Mouse (Mus musculus) stomach, embryonic 14.5 days (tissue): ENCODE measurements around the gene Cdh13. TPM values are rescaled to one million over a fixed set of nuclear protein-coding genes. Genes with fewer than 3 reads are reported as not detected.

Source experiments
- ATAC-seq: fragments of 200-750 bp; cut with Nextera tagmentation; 2 replicates; pipeline ENCODE4 v1.8.0; 2017; ENCODE audit warnings: low read depth, moderate TSS enrichment; ENCODE audit not compliant: insufficient number of reproducible peaks, insufficient read depth, low FRiP score
- H3K27ac ChIP-seq: fragments of 300-500 bp; sonication (generic); 2 replicates; pipeline ENCODE4 v1.5.1; 2014; ENCODE audit warnings: mild to moderate bottlenecking, low read length, moderate library complexity, mixed read lengths
- H3K27me3 ChIP-seq: fragments of 300-500 bp; sonication (generic); 2 replicates; pipeline ENCODE4 v1.6.1; 2014; ENCODE audit warnings: low read length, control low read depth, mixed read lengths; ENCODE audit not compliant: control insufficient read depth, insufficient read depth
- H3K36me3 ChIP-seq: fragments of 300-500 bp; sonication (generic); 2 replicates; pipeline ENCODE4 v1.6.1; 2014; ENCODE audit warnings: mild to moderate bottlenecking, control low read depth, low read length, moderate library complexity, mixed read lengths; ENCODE audit not compliant: control insufficient read depth, insufficient read depth
- H3K4me1 ChIP-seq: fragments of 300-500 bp; sonication (generic); 2 replicates; pipeline ENCODE4 v1.6.1; 2014; ENCODE audit warnings: low read length, control low read depth, mixed read lengths; ENCODE audit not compliant: control insufficient read depth, insufficient read depth
- H3K4me2 ChIP-seq: fragments of 300-500 bp; sonication (generic); replicated peaks from 2 replicates; pipeline ENCODE4 v1.6.1; 2014; ENCODE audit warnings: low read depth, low read length, control low read depth
- H3K4me3 ChIP-seq: fragments of 300-500 bp; sonication (generic); 2 replicates; pipeline ENCODE4 v1.5.1; 2014; ENCODE audit warnings: low read depth, low read length, control low read depth
- H3K9ac ChIP-seq: fragments of 300-500 bp; sonication (generic); replicated peaks from 2 replicates; pipeline ENCODE4 v1.6.1; 2014; ENCODE audit warnings: low read depth, mild to moderate bottlenecking, control low read depth, low read length, moderate library complexity, mixed read lengths
- H3K9me3 ChIP-seq: fragments of 300-500 bp; sonication (generic); 2 replicates; pipeline ENCODE4 v1.6.1; 2016; ENCODE audit warnings: low read depth, low read length, control low read depth; ENCODE audit not compliant: control insufficient read depth
- WGBS: fragments of 180-500 bp; shearing (Covaris S2); extraction: QIAGEN DNeasy Blood & Tissue Kit; methylation state at CpG from one replicate; pipeline ENCODE4 v1.1.7; 2014; 5-methylcytosine and 5-hydroxymethylcytosine counted together
- polyA plus RNA-seq: library from polyadenylated mRNA; unstranded; fragments of >200 nt; fragmentation: Nextera tagmentation; extraction: Ambion mirVana; gene quantifications from 2 replicates; pipeline ENCODE4 v1.2.1, GENCODE M21; 2014

Cdh13 gene
- polyA plus RNA-seq, 1 experiment from 2014 or later, result 17.6 TPM

- H3K4me2 ChIP-seq, result no peak overlapping the region
- H3K9me3 ChIP-seq, result no peaks in the 10 kb centered on the region
- 37% methylated on average over 5 of the region's 5 CpGs for WGBS
- ATAC-seq, result no peak
- H3K27ac ChIP-seq, result no peak overlapping the region
- H3K4me3 ChIP-seq, result no peak overlapping the region
- no peaks in the 10 kb centered on the region for H3K27me3 ChIP-seq
- no peak overlapping the region for H3K9ac ChIP-seq
- no peaks in the 10 kb centered on the region for H3K36me3 ChIP-seq
- H3K4me1 ChIP-seq, result no peaks in the 10 kb centered on the region
Measured at GRCm38 (mm10) chr8:118539559-118539819, 256.0 kb downstream of the Cdh13 start.

DNA sequence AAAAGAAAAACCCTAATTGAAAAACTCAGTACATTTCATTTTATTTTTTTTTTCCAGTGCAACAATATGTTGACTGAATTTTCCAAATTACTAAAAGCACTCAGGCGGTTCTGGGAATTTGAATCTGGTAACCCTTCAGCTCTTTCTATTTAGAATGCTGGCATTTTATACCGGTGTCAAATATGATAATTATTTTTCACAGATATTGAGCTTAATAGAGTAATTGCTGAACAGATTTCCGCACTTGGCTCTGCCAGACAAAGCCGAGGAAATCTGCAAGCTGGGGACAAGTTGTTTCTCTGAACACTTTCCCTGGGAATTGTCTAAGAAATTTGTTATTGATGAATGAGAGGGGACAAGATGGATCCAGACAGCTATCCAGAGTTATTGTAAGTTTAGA is 256.4 kb downstream of the Cdh13 start:
- H3K4me2 ChIP-seq, result no peak overlapping the region
- H3K36me3 ChIP-seq, result no peaks in the 10 kb centered on the region
- no peaks in the 10 kb centered on the region for H3K9me3 ChIP-seq
- no peaks in the 10 kb centered on the region for H3K4me1 ChIP-seq
- ATAC-seq, result no peak
- H3K27me3 ChIP-seq, result no peaks in the 10 kb centered on the region
- 83% methylated on average over 4 of the region's 4 CpGs for WGBS
- no peak overlapping the region for H3K4me3 ChIP-seq
- no peak overlapping the region for H3K27ac ChIP-seq
- no peak overlapping the region for H3K9ac ChIP-seq

DNA sequence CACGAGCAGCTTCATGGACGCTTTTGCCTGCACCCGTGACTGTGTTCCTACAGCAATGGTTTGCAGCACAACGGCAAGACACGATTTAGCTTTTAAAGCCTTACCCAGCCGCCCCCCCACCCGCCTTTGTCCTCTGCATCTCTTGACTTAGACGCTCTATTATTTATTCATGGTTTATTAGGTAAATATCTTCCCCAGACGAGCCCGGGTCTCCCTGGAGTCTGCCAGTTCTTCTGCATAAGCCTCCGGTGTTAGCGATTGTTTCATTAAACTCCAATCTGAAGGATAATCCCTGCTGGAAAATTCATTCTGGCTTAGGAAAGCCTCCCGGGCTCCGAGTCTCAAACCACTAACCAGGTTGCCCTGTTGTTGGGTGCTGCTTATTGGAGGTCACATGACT is 268.9 kb downstream of the Cdh13 start:
- Histone ChIP-seq H3K36me3 (no peaks in the 10 kb centered on the region), H3K27me3 (no peaks in the 10 kb centered on the region), H3K4me3 (no peak overlapping the region), H3K9me3 (no peaks in the 10 kb centered on the region), H3K4me1 (no peaks in the 10 kb centered on the region), H3K9ac (no peak overlapping the region), H3K27ac (no peak overlapping the region), H3K4me2 (no peak overlapping the region)
- WGBS, result 81% methylated on average over 14 of the region's 14 CpGs
- ATAC-seq, result no peak

GRCm38 (mm10) chr8:118552842-118553241 is 269.3 kb downstream of the Cdh13 start:
- Histone ChIP-seq H3K4me2 (no peak overlapping the region), H3K4me1 (no peaks in the 10 kb centered on the region), H3K27me3 (no peaks in the 10 kb centered on the region), H3K4me3 (no peak overlapping the region), H3K9me3 (no peaks in the 10 kb centered on the region), H3K9ac (no peak overlapping the region), H3K27ac (no peak overlapping the region), H3K36me3 (no peaks in the 10 kb centered on the region)
- WGBS, result 75% methylated on average over 4 of the region's 4 CpGs
- ATAC-seq, result no peak

DNA sequence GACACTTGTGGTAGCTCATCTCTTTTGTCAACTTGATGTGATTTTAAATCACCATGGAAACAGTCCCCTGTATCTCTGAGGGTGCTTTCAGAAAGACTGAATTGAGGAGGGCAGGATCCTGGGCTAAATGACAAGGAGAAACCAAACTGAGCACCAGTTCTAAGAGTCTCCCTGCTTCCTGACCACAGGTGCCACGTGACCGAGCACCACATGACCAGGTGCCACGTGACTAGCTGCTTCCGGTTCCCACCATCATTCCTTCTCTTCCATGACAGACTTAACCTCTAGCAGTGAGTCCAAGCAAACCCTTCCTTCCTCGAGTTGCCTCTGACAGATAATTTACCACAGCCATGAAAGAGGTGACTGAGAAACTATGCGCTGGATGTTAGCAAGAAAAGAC is 280.5 kb downstream of the Cdh13 start:
- ATAC-seq, result no peak
- no peak overlapping the region for H3K27ac ChIP-seq
- H3K4me3 ChIP-seq, result no peak overlapping the region
- H3K9ac ChIP-seq, result no peak overlapping the region
- WGBS, result 69% methylated on average over 6 of the region's 6 CpGs
- no peaks in the 10 kb centered on the region for H3K9me3 ChIP-seq
- H3K27me3 ChIP-seq, result no peaks in the 10 kb centered on the region
- H3K4me2 ChIP-seq, result no peak overlapping the region
- peaks cover 3% of the 10 kb centered on the region; the same call in 1 of the 2 replicates for H3K4me1 ChIP-seq
- H3K36me3 ChIP-seq, result no peaks in the 10 kb centered on the region

- 89% methylated on average over 5 of the region's 5 CpGs for WGBS
- H3K4me1 ChIP-seq, result no peaks in the 10 kb centered on the region
- H3K9me3 ChIP-seq, result no peaks in the 10 kb centered on the region
- H3K27ac ChIP-seq, result no peak overlapping the region
- H3K4me2 ChIP-seq, result no peak overlapping the region
- no peak for ATAC-seq
- H3K27me3 ChIP-seq, result no peaks in the 10 kb centered on the region
- no peak overlapping the region for H3K4me3 ChIP-seq
- no peaks in the 10 kb centered on the region for H3K36me3 ChIP-seq
- H3K9ac ChIP-seq, result no peak overlapping the region
Measured at GRCm38 (mm10) chr8:118565186-118565585, 281.7 kb downstream of the Cdh13 start.

GRCm38 (mm10) chr8:118565887-118566747 is 282.6 kb downstream of the Cdh13 start:
- ATAC-seq, result no peak
- H3K27ac ChIP-seq, result no peak overlapping the region
- no peak overlapping the region for H3K4me2 ChIP-seq

GRCm38 (mm10) chr8:118569366-118569765 is 285.8 kb downstream of the Cdh13 start:
- H3K36me3 ChIP-seq, result no peaks in the 10 kb centered on the region
- H3K27ac ChIP-seq, result no peak overlapping the region
- no peaks in the 10 kb centered on the region for H3K27me3 ChIP-seq
- H3K9ac ChIP-seq, result no peak overlapping the region
- WGBS, result 71% methylated on average over 8 of the region's 8 CpGs
- no peak for ATAC-seq
- H3K9me3 ChIP-seq, result no peaks in the 10 kb centered on the region
- no peaks in the 10 kb centered on the region for H3K4me1 ChIP-seq
- no peak overlapping the region for H3K4me2 ChIP-seq
- no peak overlapping the region for H3K4me3 ChIP-seq

More at GRCm38 (mm10) chr8:118565887-118566747, 282.6 kb downstream of the Cdh13 start:
- H3K9ac ChIP-seq, result no peak overlapping the region
- no peak overlapping the region for H3K4me3 ChIP-seq
- no peaks in the 10 kb centered on the region for H3K36me3 ChIP-seq
- no peaks in the 10 kb centered on the region for H3K4me1 ChIP-seq
- no peaks in the 10 kb centered on the region for H3K9me3 ChIP-seq
- WGBS, result 61% methylated on average over 6 of the region's 6 CpGs
- no peaks in the 10 kb centered on the region for H3K27me3 ChIP-seq

DNA sequence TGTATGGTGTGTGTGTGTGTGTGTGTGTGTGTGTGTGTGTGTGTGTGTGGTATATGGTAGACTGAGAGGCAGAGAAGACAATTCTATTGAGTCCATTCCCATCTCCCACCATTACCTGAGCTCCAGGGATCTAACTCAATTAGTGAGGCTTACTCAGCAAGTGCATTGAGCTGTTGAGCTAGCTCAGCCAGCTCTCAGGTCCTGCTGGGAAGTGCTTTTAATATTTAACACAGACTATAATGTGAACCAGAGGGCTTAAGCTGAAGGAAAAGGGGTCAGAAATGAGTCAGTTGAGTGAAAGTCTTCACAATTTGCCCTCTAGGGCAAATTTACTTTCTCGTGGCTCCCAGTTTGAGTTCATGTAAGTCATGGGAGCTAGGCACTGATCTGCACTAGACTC is 297.7 kb downstream of the Cdh13 start:
- Histone ChIP-seq H3K9me3 (no peaks in the 10 kb centered on the region), H3K4me3 (no peak overlapping the region), H3K36me3 (no peaks in the 10 kb centered on the region), H3K27me3 (no peaks in the 10 kb centered on the region), H3K4me1 (no peaks in the 10 kb centered on the region), H3K9ac (no peak overlapping the region), H3K4me2 (no peak overlapping the region), H3K27ac (no peak overlapping the region)
- no peak for ATAC-seq
- 81% methylated on average over 1 of the region's 1 CpGs for WGBS
